Mouse (Mus musculus): Measurements from ENCODE around the gene Nme3. TPM values are rescaled to one million over a fixed set of nuclear protein-coding genes. Genes with fewer than 3 reads are reported as not detected.
"Not testable (repeated sequence)": the region's sequence is repeated elsewhere in the genome, so short reads cannot be mapped to it uniquely, and the experiment has no call there.

Gene Nme3
- total and polyA plus RNA-seq, 2 experiments, result 46.6 to 69.7 TPM

DNA sequence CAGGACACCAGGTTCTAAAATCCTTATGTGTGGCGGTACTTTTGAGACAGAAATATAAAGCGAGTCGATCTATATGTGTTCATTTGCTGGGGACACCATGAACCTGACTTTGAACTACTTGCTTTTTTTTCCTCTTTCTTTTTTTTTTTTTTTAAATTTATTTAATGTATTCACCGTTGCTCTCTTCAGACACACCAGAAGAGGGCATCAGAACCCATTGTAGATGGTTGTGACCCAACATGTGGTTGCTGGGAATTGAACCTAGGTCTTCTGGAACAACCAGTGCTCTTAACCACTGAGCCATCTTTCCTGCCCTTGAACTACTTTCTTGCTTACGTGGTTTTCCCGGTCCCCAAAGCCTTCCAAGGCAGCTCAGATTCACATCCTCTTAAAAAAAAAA lies 41.0 kb downstream of the Nme3 start:
- TF ChIP-seq CTCF (IDR thresholded peaks at IDR 0.05; ENCODE audit: low read depth, low read length), result no peak
- no peak for TF ChIP-seq POLR2A (IDR thresholded peaks at IDR 0.05; ENCODE audit: extremely low read depth, insufficient read depth, low read length)
- no peak for DNase-seq (ENCODE audit: extremely low read depth, low read depth, low spot score)
- H3K27ac ChIP-seq (replicated peaks; ENCODE audit: insufficient read depth, low read depth, low read length), result peak overlapping the region; percentile 64
- 42% methylated on average over 6 of the region's 6 CpGs for WGBS
- peaks cover 15% of the 10 kb centered on the region for H3K79me2 ChIP-seq (ENCODE audit: control insufficient read depth, insufficient read depth, low read length)
- H3K27me3 ChIP-seq (ENCODE audit: control insufficient read depth, insufficient read depth, low read length), result no peaks in the 10 kb centered on the region
- H3K36me3 ChIP-seq (ENCODE audit: control insufficient read depth, insufficient read depth, low read length), result no peaks in the 10 kb centered on the region
- peaks cover 4% of the 10 kb centered on the region for H3K4me1 ChIP-seq (ENCODE audit: control insufficient read depth, insufficient read depth, low read length)
- H3K9ac ChIP-seq (ENCODE audit: low read depth, low read length), result peak overlapping the region; percentile 64
- H3K4me3 ChIP-seq (ENCODE audit: insufficient read depth, low read depth, low read length), result peak overlapping the region; percentile 31; the same call in 1 of the 2 replicates

DNA sequence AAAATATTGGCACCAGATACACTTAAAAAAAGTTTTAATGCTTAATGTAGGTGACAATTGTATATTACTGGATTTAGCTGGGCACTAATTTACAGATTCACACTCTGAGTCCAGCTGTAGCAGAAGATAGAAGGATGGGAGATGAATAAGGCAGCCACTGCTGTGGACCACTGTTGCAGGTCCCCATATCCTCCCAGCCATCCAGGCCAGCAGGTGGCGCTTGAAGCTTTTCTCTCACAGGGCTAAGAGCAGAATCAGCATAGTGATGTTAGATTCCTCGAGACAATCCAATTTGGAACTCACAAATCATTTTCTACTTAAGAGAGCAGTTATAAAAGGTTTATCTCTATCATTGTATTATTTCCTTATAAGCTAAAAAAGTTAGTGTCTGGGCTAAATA lies 46.2 kb downstream of the Nme3 start:
- TF ChIP-seq CTCF (IDR thresholded peaks at IDR 0.05; ENCODE audit: low read depth, low read length), result peak; percentile 66
- not testable (repeated sequence) for H3K27me3 ChIP-seq (ENCODE audit: control insufficient read depth, insufficient read depth, low read length); H3K4me1 ChIP-seq (ENCODE audit: control insufficient read depth, insufficient read depth, low read length); H3K4me3 ChIP-seq (ENCODE audit: insufficient read depth, low read depth, low read length); H3K9ac ChIP-seq (ENCODE audit: low read depth, low read length); H3K27ac ChIP-seq (replicated peaks; ENCODE audit: insufficient read depth, low read depth, low read length); H3K79me2 ChIP-seq (ENCODE audit: control insufficient read depth, insufficient read depth, low read length)
- WGBS, result 1% methylated on average over 2 of the region's 2 CpGs
- peaks cover 14% of the 10 kb centered on the region for H3K36me3 ChIP-seq (ENCODE audit: control insufficient read depth, insufficient read depth, low read length)
- peak; percentile 21 for DNase-seq (ENCODE audit: extremely low read depth, low read depth, low spot score)

DNA sequence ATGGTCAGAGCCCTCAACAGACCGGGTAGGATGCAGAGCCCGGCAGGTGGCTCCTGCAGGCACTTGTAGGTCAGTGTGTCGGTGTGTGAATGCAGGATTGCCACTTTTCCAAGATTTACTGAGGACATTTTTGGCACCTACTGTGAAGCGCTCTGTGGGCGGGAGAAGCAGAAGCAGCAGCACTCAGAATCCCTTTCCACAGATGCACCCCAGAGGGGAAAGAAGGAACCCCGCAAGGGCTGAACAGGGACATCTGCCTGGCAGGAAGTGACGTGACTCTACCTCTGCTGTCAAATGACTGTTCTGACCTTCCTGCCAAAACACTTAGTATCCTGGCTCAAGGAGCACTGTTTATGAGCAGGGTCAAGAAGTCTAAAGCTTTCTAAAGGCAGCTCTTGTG lies 46.7 kb downstream of the Nme3 start:
- Histone ChIP-seq H3K9ac (ENCODE audit: low read depth, low read length) (no peak overlapping the region), H3K4me1 (ENCODE audit: control insufficient read depth, insufficient read depth, low read length) (no peaks in the 10 kb centered on the region), H3K36me3 (ENCODE audit: control insufficient read depth, insufficient read depth, low read length) (peaks cover 17% of the 10 kb centered on the region), H3K79me2 (ENCODE audit: control insufficient read depth, insufficient read depth, low read length) (no peaks in the 10 kb centered on the region), H3K27me3 (ENCODE audit: control insufficient read depth, insufficient read depth, low read length) (no peaks in the 10 kb centered on the region), H3K27ac (replicated peaks; ENCODE audit: insufficient read depth, low read depth, low read length) (no peak overlapping the region), H3K4me3 (ENCODE audit: insufficient read depth, low read depth, low read length) (no peak overlapping the region)
- no peak for TF ChIP-seq CTCF (IDR thresholded peaks at IDR 0.05; ENCODE audit: low read depth, low read length)
- no peak for TF ChIP-seq POLR2A (IDR thresholded peaks at IDR 0.05; ENCODE audit: extremely low read depth, insufficient read depth, low read length)
- 88% methylated on average over 7 of the region's 7 CpGs for WGBS
- DNase-seq (ENCODE audit: extremely low read depth, low read depth, low spot score), result no peak

DNA sequence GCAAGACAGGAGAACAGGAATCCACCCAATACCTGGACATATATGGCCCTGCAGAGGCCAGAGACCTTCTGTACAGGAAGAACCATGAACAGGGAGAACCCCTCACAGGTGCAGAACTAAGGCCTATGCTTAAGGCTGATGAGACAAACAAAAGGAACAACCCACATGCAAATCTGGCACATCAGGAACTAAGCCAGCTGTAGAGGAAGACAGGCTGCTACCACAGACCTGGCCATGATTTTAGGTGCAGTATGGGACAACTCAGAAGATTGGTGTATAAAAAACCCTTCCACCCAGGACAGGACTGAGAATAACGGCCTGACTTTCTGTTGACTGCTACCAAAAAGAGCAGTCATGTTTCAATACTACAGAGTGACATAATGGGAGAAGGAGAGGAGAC lies 47.3 kb downstream of the Nme3 start:
- not testable (repeated sequence) for H3K9ac ChIP-seq (ENCODE audit: low read depth, low read length); H3K27ac ChIP-seq (replicated peaks; ENCODE audit: insufficient read depth, low read depth, low read length); H3K79me2 ChIP-seq (ENCODE audit: control insufficient read depth, insufficient read depth, low read length); H3K4me1 ChIP-seq (ENCODE audit: control insufficient read depth, insufficient read depth, low read length); DNase-seq (ENCODE audit: extremely low read depth, low read depth, low spot score); H3K4me3 ChIP-seq (ENCODE audit: insufficient read depth, low read depth, low read length); H3K27me3 ChIP-seq (ENCODE audit: control insufficient read depth, insufficient read depth, low read length)
- peaks cover 20% of the 10 kb centered on the region for H3K36me3 ChIP-seq (ENCODE audit: control insufficient read depth, insufficient read depth, low read length)
- 79% methylated on average over 1 of the region's 1 CpGs for WGBS

Other genes with a start within 250 kb of the Nme3 start
- 8.8 and 13.6 TPM in 2 replicates for gene Slc9a3r2, start 246.2 kb upstream of the Nme3 start, total RNA-seq (2014; rRNA removed)
- gene Slc9a3r2, start 246.2 kb upstream of the Nme3 start, polyA plus RNA-seq (2012; rRNA removed), result 24.9 and 31.5 TPM in 2 replicates
- gene Npw, start 238.0 kb upstream of the Nme3 start, total RNA-seq (2014; rRNA removed), result not detected in 2 replicates
- gene Npw, start 238.0 kb upstream of the Nme3 start, polyA plus RNA-seq (2012; rRNA removed), result not detected in 2 replicates
- gene Zfp598, start 226.8 kb upstream of the Nme3 start, total RNA-seq (2014; rRNA removed), result 11.1 and 16.0 TPM in 2 replicates
- 67.8 and 106 TPM in 2 replicates for gene Zfp598, start 226.8 kb upstream of the Nme3 start, polyA plus RNA-seq (2012; rRNA removed)
- gene Syngr3, start 206.5 kb upstream of the Nme3 start, total RNA-seq (2014; rRNA removed), result 0.09 and 0.13 TPM in 2 replicates
- gene Syngr3, start 206.5 kb upstream of the Nme3 start, polyA plus RNA-seq (2012; rRNA removed), result 0.10 TPM in 2 replicates
- gene Gfer, start 200.3 kb upstream of the Nme3 start, total RNA-seq (2014; rRNA removed), result 32.6 and 38.2 TPM in 2 replicates
- gene Gfer, start 200.3 kb upstream of the Nme3 start, polyA plus RNA-seq (2012; rRNA removed), result 49.8 and 51.9 TPM in 2 replicates
- gene Noxo1, start 200.3 kb upstream of the Nme3 start, total RNA-seq (2014; rRNA removed), result 0.37 and 0.40 TPM in 2 replicates
- 2.7 TPM in 2 replicates for gene Noxo1, start 200.3 kb upstream of the Nme3 start, polyA plus RNA-seq (2012; rRNA removed)
- gene Tbl3, start 188.8 kb upstream of the Nme3 start, total RNA-seq (2014; rRNA removed), result 14.2 and 17.8 TPM in 2 replicates
- gene Tbl3, start 188.8 kb upstream of the Nme3 start, polyA plus RNA-seq (2012; rRNA removed), result 29.4 and 37.9 TPM in 2 replicates
- not detected in 2 replicates for gene Rnf151, start 178.4 kb upstream of the Nme3 start, total RNA-seq (2014; rRNA removed)
- gene Rnf151, start 178.4 kb upstream of the Nme3 start, polyA plus RNA-seq (2012; rRNA removed), result 0.19 TPM in 1 of 2 replicates, not detected in the other
- 802 and 1,081 TPM in 2 replicates for gene Rps2, start 178.4 kb upstream of the Nme3 start, total RNA-seq (2014; rRNA removed)
- 2,199 and 2,424 TPM in 2 replicates for gene Rps2, start 178.4 kb upstream of the Nme3 start, polyA plus RNA-seq (2012; rRNA removed)
- gene Ndufb10, start 172.0 kb upstream of the Nme3 start, total RNA-seq (2014; rRNA removed), result 290 TPM in 2 replicates
- 265 and 300 TPM in 2 replicates for gene Ndufb10, start 172.0 kb upstream of the Nme3 start, polyA plus RNA-seq (2012; rRNA removed)
- gene Rpl3l, start 168.7 kb upstream of the Nme3 start, total RNA-seq (2014; rRNA removed), result 0.46 TPM in 1 of 2 replicates, not detected in the other
- gene Rpl3l, start 168.7 kb upstream of the Nme3 start, polyA plus RNA-seq (2012; rRNA removed), result not detected in 2 replicates
- 184 and 192 TPM in 2 replicates for gene Msrb1, start 159.9 kb upstream of the Nme3 start, total RNA-seq (2014; rRNA removed)
- 447 and 506 TPM in 2 replicates for gene Msrb1, start 159.9 kb upstream of the Nme3 start, polyA plus RNA-seq (2012; rRNA removed)
- 0.74 and 1.2 TPM in 2 replicates for gene Hs3st6, start 143.5 kb upstream of the Nme3 start, total RNA-seq (2014; rRNA removed)
- 2.3 and 3.9 TPM in 2 replicates for gene Hs3st6, start 143.5 kb upstream of the Nme3 start, polyA plus RNA-seq (2012; rRNA removed)
- 4.9 and 6.7 TPM in 2 replicates for gene Meiob, start 92.2 kb upstream of the Nme3 start, total RNA-seq (2014; rRNA removed)
- gene Meiob, start 92.2 kb upstream of the Nme3 start, polyA plus RNA-seq (2012; rRNA removed), result 0.59 and 0.75 TPM in 2 replicates
- gene Hagh, start 56.4 kb upstream of the Nme3 start, total RNA-seq (2014; rRNA removed), result 855 and 1,003 TPM in 2 replicates
- gene Hagh, start 56.4 kb upstream of the Nme3 start, polyA plus RNA-seq (2012; rRNA removed), result 900 and 1,325 TPM in 2 replicates
- 49.5 and 61.3 TPM in 2 replicates for gene Fahd1, start 46.1 kb upstream of the Nme3 start, total RNA-seq (2014; rRNA removed)
- gene Fahd1, start 46.1 kb upstream of the Nme3 start, polyA plus RNA-seq (2012; rRNA removed), result 55.7 and 61.8 TPM in 2 replicates
- gene Igfals, start 30.5 kb upstream of the Nme3 start, total RNA-seq (2014; rRNA removed), result 112 and 127 TPM in 2 replicates
- 369 and 402 TPM in 2 replicates for gene Igfals, start 30.5 kb upstream of the Nme3 start, polyA plus RNA-seq (2012; rRNA removed)
- 16.2 and 24.7 TPM in 2 replicates for gene Nubp2, start 10.2 kb upstream of the Nme3 start, total RNA-seq (2014; rRNA removed)
- 30.2 and 33.0 TPM in 2 replicates for gene Nubp2, start 10.2 kb upstream of the Nme3 start, polyA plus RNA-seq (2012; rRNA removed)
- gene Spsb3, start 9.9 kb upstream of the Nme3 start, total RNA-seq (2014; rRNA removed), result 8.7 and 14.8 TPM in 2 replicates
- 37.5 and 42.4 TPM in 2 replicates for gene Spsb3, start 9.9 kb upstream of the Nme3 start, polyA plus RNA-seq (2012; rRNA removed)
- gene Eme2, start 1.4 kb upstream of the Nme3 start, total RNA-seq (2014; rRNA removed), result 19.5 and 20.5 TPM in 2 replicates
- gene Eme2, start 1.4 kb upstream of the Nme3 start, polyA plus RNA-seq (2012; rRNA removed), result 21.0 and 31.2 TPM in 2 replicates
- 47.5 and 53.7 TPM in 2 replicates for gene Mrps34, start 1.4 kb upstream of the Nme3 start, total RNA-seq (2014; rRNA removed)
- 124 and 149 TPM in 2 replicates for gene Mrps34, start 1.4 kb upstream of the Nme3 start, polyA plus RNA-seq (2012; rRNA removed)
- 11.7 and 16.1 TPM in 2 replicates for gene Mapk8ip3, start 40.5 kb downstream of the Nme3 start, total RNA-seq (2014; rRNA removed)
- 23.2 and 51.4 TPM in 2 replicates for gene Mapk8ip3, start 40.5 kb downstream of the Nme3 start, polyA plus RNA-seq (2012; rRNA removed)
- gene Jpt2, start 64.2 kb downstream of the Nme3 start, total RNA-seq (2014; rRNA removed), result 29.0 and 34.3 TPM in 2 replicates
- 12.1 and 12.2 TPM in 2 replicates for gene Jpt2, start 64.2 kb downstream of the Nme3 start, polyA plus RNA-seq (2012; rRNA removed)
- 2.7 and 2.9 TPM in 2 replicates for gene Cramp1l, start 119.3 kb downstream of the Nme3 start, total RNA-seq (2014; rRNA removed)
- 4.2 and 6.5 TPM in 2 replicates for gene Cramp1l, start 119.3 kb downstream of the Nme3 start, polyA plus RNA-seq (2012; rRNA removed)
- 4.6 and 5.4 TPM in 2 replicates for gene Ift140, start 119.6 kb downstream of the Nme3 start, total RNA-seq (2014; rRNA removed)
- gene Ift140, start 119.6 kb downstream of the Nme3 start, polyA plus RNA-seq (2012; rRNA removed), result 3.4 and 3.6 TPM in 2 replicates
- 22.3 and 23.9 TPM in 2 replicates for gene Tmem204, start 187.1 kb downstream of the Nme3 start, total RNA-seq (2014; rRNA removed)
- gene Tmem204, start 187.1 kb downstream of the Nme3 start, polyA plus RNA-seq (2012; rRNA removed), result 15.7 and 19.1 TPM in 2 replicates
- gene Telo2, start 219.5 kb downstream of the Nme3 start, total RNA-seq (2014; rRNA removed), result 3.2 and 5.4 TPM in 2 replicates
- 5.7 and 7.3 TPM in 2 replicates for gene Telo2, start 219.5 kb downstream of the Nme3 start, polyA plus RNA-seq (2012; rRNA removed)
- gene Ptx4, start 224.3 kb downstream of the Nme3 start, total RNA-seq (2014; rRNA removed), result not detected in 2 replicates
- not detected in 2 replicates for gene Ptx4, start 224.3 kb downstream of the Nme3 start, polyA plus RNA-seq (2012; rRNA removed)
- gene Clcn7, start 236.9 kb downstream of the Nme3 start, total RNA-seq (2014; rRNA removed), result 16.7 and 17.9 TPM in 2 replicates
- gene Clcn7, start 236.9 kb downstream of the Nme3 start, polyA plus RNA-seq (2012; rRNA removed), result 25.2 and 30.5 TPM in 2 replicates

Data from liver, adult 2 months (tissue).